Mouse (Mus musculus): ENCODE measurements at regions not wholly inside any gene's neighbourhood (a gene's known extent, or its start where the extent isn't known, plus 50 kb on each side); places are given as distances from the start of the nearest gene placed in this dataset.
"Not testable (repeated sequence)": the region's sequence is repeated elsewhere in the genome, so short reads cannot be mapped to it uniquely, and the experiment has no call there.

- DNase-seq (ENCODE audit: low spot score) = no peak
Measured at GRCm38 (mm10) chr6:143437367-143438271, 270.6 kb downstream of the Etnk1 start.

- no peak for DNase-seq (ENCODE audit: low spot score)
Measured at GRCm38 (mm10) chr6:143438272-143438591, 271.2 kb downstream of the Etnk1 start.

DNA sequence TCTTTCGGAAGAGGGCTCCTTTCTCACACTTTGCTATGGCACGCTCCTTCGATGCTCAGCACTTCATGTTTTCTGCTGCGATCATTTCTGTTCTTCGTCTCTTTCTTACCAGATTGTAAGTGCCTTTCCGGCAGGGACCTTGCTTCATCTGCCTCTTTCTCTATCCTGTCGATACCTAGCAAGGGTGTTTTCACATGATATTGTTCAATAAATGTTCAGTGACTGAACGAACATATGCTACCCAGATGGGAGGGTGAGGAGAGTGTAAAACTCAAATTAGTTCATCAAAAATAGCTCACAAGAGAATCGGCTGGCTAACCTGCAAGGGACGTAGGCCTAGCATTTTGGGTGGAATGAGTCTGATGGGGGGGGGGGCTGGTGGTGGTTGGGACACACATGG is 272.5 kb downstream of the Etnk1 start:
- DNase-seq (ENCODE audit: low spot score) = no peak

DNA sequence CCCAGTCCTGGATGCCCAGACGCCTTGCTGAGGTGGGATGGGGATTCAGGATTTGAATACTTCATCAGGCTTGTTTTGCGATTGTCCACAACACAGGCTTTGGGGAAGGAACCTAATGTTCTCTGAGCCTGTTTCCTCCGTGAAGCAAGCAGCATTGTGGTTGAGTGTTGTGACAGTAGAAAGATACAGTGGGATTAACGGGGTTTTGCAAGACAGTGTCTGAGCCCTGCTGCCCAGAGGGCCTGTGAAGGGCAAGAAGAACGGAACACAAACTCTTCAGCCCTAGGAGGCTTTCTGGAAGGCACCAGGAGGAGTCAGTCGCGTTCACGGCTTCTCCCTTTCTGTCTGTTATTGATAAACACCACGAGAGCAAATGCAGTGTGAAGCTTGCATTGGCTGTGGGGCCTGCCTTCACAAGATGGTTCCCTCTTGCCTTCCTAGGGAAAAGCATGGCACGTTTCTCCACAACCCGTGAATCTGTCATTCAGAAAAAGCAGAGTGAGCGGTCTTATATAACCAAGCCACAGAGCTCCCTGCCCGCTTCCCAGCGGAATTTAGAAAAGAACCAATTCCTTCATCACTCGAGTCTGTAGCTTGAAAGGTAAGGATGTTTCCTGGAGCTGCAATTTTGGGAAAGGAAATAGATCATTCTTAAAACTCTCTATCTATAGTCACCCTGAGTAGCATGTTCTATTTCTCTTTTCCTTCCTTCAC is 273.4 kb downstream of the Etnk1 start:
- no peak for DNase-seq (ENCODE audit: low spot score)

- no peak for DNase-seq (ENCODE audit: low spot score)
Measured at GRCm38 (mm10) chr6:143442361-143442760, 275.3 kb downstream of the Etnk1 start.

DNA sequence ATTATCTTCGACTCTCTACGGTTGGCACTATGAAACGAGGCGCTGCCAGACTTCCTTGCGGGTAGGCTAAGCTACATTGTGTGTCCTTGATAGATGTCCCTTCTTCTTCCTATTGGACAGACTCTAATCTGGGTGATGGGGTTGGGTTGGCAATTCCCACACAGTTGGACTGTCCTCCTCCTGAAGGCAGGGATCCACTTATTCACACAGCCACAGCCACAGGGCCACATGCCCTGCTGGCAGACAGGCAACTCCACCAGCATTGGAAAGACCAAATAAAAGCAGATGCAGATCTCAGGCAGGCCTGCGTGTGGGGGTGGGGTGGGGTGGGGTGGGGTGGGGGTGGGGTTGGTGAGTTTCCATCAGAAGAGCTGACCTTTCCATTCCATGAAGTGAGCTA is 276.4 kb downstream of the Etnk1 start:
- no peak for DNase-seq (ENCODE audit: low spot score)

- no peak for DNase-seq (ENCODE audit: low spot score)
Measured at GRCm38 (mm10) chr6:143444782-143445181, 277.8 kb downstream of the Etnk1 start.

DNA sequence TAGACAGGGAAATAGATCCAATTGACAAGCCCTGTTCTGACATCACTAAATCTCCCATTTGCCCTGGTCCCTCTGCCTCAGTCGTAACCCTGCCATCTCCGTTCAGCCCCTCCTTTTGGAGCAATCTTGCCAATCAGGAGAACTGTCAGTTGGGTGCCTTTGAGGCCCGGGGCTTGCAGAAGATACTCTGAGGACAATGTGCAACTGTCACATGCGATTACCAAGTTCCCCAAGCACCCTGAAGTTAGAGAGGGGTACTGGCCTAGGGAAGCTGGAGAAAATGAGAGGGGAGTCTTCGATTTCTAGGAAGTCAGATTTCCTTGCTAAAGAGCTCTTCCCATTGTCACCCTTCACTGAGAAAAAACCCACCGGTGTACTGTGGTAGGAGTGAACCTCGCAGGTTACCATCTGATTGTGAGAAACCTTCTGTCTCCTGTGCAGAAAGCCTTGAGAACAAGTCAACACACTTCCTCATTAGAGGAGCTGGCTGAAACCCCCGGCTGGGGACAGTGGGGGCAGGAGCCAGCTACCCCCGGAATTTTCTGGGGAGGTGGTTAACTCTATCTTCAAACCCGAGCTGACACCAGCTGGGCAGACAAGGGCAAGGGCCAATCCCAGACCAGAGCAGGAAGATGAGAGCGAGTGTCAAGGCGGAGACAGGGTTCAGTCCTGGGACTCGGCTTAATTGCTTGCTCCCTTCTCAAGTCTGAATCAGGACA is 279.0 kb downstream of the Etnk1 start:
- no peak for DNase-seq (ENCODE audit: low spot score)

GRCm38 (mm10) chr6:143447060-143447459 is 280.0 kb downstream of the Etnk1 start:
- DNase-seq (ENCODE audit: low spot score) = no peak

GRCm38 (mm10) chr6:143449071-143449470 is 282.1 kb downstream of the Etnk1 start:
- no peak for DNase-seq (ENCODE audit: low spot score)

- no peak for DNase-seq (ENCODE audit: low spot score)
Measured at GRCm38 (mm10) chr6:143451869-143452268, 284.8 kb downstream of the Etnk1 start.

GRCm38 (mm10) chr6:143454695-143455218 is 287.7 kb downstream of the Etnk1 start:
- no peak for DNase-seq (ENCODE audit: low spot score)

DNA sequence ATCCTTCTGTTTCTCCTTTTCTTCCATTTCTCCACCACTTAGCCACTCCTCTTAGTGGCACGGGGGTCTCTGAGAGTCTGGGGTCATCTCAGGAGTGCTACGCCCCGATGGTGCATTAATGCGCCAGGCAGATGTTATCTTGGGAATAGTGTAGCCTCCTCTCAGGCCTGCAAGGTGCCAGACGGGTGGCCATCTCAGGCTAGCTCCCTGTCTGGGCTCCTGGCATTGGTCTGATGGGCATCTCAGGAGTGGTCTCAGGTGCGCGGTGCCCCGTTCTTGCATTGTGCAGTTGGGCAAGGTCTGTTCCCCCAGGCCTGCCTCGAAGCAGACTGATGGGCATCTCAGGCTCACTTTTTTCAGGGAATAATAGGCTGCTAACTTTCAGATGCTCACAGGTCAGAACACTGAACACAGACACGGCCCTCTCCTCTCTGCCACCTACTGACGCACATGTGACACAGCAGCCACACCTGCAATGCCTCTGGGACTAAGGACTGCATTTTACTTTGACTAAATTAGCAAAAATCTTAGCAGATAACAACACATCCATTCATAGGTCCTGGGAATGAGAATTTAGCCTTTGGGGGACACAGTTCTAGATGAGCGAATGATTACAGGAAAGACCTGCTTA is 298.0 kb downstream of the Etnk1 start:
- DNase-seq (ENCODE audit: low spot score) = no peak

DNA sequence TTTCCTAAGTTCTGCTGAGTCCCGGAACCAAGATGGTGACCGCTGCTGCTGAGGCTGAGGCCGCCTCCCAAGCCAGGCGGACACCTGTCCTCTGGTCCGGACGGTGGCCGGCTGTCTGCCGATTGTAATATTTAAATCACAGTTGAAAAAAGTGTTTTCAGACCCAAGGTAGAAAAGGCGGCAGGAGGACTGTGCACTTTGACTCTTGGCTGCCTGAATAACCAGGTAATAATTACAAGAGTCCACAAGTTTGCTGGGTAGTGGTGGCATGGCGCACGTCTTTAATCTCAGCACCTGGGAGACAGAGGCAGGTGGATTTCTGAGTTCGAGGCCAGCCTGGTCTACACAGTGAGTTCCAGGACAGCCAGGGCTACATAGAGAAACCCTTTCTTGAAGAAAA is 305.7 kb downstream of the Etnk1 start:
- DNase-seq (ENCODE audit: low spot score) = not testable (repeated sequence)

GRCm38 (mm10) chr6:143474396-143474795 is 307.4 kb downstream of the Etnk1 start:
- DNase-seq (ENCODE audit: low spot score) = no peak

DNA sequence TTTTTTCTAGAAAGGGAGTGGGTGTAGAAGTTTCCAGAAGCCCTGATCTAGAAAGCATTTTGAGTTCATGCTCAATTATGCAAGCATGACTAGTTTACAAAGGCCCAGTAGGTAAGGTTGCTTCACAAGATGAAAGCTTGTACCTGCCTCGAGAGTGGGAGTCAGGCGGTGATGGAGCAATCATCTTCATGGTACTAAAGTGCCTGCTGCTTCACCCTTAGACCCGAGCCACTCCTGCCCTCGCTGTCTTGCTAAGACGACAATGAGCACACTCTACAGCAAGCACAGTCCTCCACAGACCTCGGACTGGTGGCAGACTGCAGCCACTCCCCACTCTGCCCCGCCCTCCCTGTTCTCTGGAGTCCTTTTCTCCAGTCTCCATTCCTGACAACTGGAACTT is 308.3 kb downstream of the Etnk1 start:
- no peak for DNase-seq (ENCODE audit: low spot score)

- DNase-seq (ENCODE audit: low spot score) = no peak
Measured at GRCm38 (mm10) chr6:143477396-143477795, 310.4 kb downstream of the Etnk1 start.

DNA sequence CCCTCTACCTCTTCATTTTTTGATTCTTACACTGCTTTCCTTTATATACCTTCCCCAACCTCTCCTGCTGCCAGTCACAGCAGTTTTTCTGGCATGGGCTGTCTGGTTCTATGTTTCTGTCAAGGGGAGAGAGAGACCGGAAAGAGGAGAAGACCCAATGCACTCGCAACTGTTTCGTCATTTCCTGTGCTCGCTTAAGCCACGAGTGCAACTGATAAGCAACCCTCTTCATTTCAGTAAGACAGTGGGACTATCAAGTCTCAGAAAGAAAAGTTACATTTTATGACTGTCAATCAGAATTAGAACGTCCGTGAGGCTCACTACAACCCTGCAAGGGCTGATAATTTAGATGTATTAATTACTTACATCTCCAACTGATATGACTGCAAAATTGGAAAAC is 312.2 kb downstream of the Etnk1 start:
- no peak for DNase-seq (ENCODE audit: low spot score)

- DNase-seq (ENCODE audit: low spot score) = no peak
Measured at GRCm38 (mm10) chr6:143479701-143480388, 312.8 kb downstream of the Etnk1 start.

DNA sequence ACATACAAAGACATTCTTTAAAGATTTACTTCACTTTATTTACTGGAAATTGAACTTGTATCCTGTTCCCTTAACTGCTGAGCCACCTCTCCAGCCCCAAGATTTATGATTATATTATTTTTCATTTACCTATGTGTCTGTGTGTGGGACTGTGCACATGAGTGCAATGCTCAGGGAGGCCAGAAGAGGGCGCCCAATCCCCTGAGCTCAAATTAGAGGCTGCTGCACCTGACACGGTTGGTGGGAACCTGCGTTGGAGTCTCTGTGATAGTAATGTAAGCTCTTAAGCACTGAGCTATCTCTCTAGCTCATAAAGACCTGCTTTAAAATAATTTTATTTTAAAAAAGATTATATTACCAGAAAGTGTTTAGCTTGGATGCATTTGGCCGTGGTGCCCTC is 315.3 kb downstream of the Etnk1 start:
- no peak for DNase-seq (ENCODE audit: low spot score)

DNA sequence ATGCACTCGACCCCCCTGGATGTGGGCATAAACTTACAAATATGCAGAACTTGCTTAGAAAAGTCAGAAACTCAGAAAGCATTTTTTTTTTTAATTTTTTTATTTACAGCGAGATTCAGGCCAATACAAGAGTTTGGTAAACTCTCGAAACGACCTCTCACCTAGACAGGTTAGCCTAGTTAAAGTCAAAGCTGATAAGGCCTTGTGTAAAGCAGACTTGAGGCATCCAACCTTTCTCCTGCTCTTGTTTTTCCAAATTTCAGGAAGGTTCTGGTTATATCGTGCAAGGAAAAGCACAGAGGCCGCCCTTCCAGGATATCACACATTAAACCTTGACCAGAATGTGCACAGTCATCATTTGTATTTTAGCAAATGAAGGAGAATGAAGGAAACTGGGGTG is 315.8 kb downstream of the Etnk1 start:
- no peak for DNase-seq (ENCODE audit: low spot score)

DNA sequence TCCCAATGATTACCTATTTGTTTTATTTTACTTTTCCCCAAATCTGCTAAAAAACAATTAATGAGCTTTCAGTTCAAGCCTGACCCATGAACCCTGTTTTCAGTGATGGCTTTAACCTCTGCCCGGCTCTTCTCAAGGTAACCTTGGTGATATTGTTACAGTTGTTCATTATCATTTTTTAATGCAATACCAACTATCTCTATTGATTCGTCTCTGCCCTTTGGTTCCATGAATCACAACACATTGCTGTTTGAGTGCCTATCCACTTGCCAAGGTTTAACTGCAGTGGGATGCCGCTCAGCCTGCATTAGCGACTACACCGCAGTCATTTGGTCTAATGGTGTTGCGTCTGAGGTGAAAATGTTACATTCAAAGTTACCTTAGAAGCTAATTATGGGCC is 317.9 kb downstream of the Etnk1 start:
- no peak for DNase-seq (ENCODE audit: low spot score)

All from ovary, adult 18-20 months (tissue).